Mouse (Mus musculus) lung, postnatal 0 days (tissue): Measurements from ENCODE around the gene Lmf1.

Experiments
- CTCF ChIP-seq: IDR thresholded peaks from 2 replicates; pipeline ENCODE4 v1.5.1; 2016; ENCODE audit warnings: antibody characterized with exemption, mild to moderate bottlenecking
- EP300 ChIP-seq: IDR thresholded peaks from 2 replicates; pipeline ENCODE4 v1.6.1; 2016; ENCODE audit warnings: antibody characterized with exemption, mild to moderate bottlenecking, control low read depth

GRCm38 (mm10) chr17:25614723-25615510 is 36.0 kb downstream of the Lmf1 start:
- TF ChIP-seq CTCF (no peak), EP300 (no peak)
